Mouse (Mus musculus): ENCODE data around the gene Kif1bp. TPM values are rescaled to one million over a fixed set of nuclear protein-coding genes. Genes with fewer than 3 reads are reported as not detected.
"Not testable (repeated sequence)": the region's sequence is repeated elsewhere in the genome, so short reads cannot be mapped to it uniquely, and the experiment has no call there.

Gene Kif1bp
- 10 to 100 TPM; 10.3 to 50.0 (median 30.8) TPM for total RNA-seq (2018; cell fraction: chromatin; rRNA removed)
- total RNA-seq (2018; cell fraction: cytosol; rRNA removed), result 10 to 100 TPM; 20.0 to 34.5 (median 29.5) TPM
- total RNA-seq (2018; cell fraction: nucleus; rRNA removed), result 10 to 100 TPM; 13.1 to 38.8 (median 23.5) TPM
- polyA plus RNA-seq (2018), result 28.5 to 32.9 TPM (median 28.8 TPM) in 3 replicates

GRCm38 (mm10) chr10:62578338-62579100 is at the start of gene Kif1bp:
Gene Kif1bp (minus strand): TSS chr10:62578457.
- H3K36me3 ChIP-seq (ENCODE audit: inconsistent target), result peaks cover 40% of the 10 kb centered on the region
- peaks cover 31% of the 10 kb centered on the region for H3K79me2 ChIP-seq (ENCODE audit: inconsistent target)
- H3K4me3 ChIP-seq (ENCODE audit: inconsistent target), result peak within 1 kb of the TSS; percentile 75
- H3K27ac ChIP-seq, result no peak within 1 kb of the TSS
- 6% methylated on average over 33 of the region's 33 CpGs for WGBS (ENCODE audit: missing documents)

- no peaks in the 10 kb centered on the region for H3K36me3 ChIP-seq (ENCODE audit: inconsistent target)
- H3K4me3 ChIP-seq (ENCODE audit: inconsistent target), result no peak overlapping the region
- WGBS (ENCODE audit: missing documents), result 96% methylated on average over 3 of the region's 3 CpGs
- peaks cover 25% of the 10 kb centered on the region for H3K79me2 ChIP-seq (ENCODE audit: inconsistent target)
- no peak overlapping the region for H3K27ac ChIP-seq
These were observed 25.9 kb upstream of the Kif1bp start for GRCm38 (mm10) chr10:62604161-62604560.

- Histone ChIP-seq H3K79me2 (ENCODE audit: inconsistent target) (peaks cover 33% of the 10 kb centered on the region), H3K4me3 (ENCODE audit: inconsistent target) (peak overlapping the region; percentile 88; the same call in 1 of the 2 replicates), H3K27ac (no peak overlapping the region), H3K36me3 (ENCODE audit: inconsistent target) (no peaks in the 10 kb centered on the region; the same call in 1 of the 2 replicates)
- WGBS (ENCODE audit: missing documents), result 81% methylated on average over 12 of the region's 12 CpGs
These were observed 25.2 kb upstream of the Kif1bp start for GRCm38 (mm10) chr10:62603233-62604030.

GRCm38 (mm10) chr10:62602177-62603040 is 24.2 kb upstream of the Kif1bp start, which contains the start of gene Ddx21:
Gene Ddx21 (minus strand): TSS chr10:62602281.
- Histone ChIP-seq H3K4me3 (ENCODE audit: inconsistent target) (peak within 1 kb of the TSS; percentile 88), H3K27ac (peak within 1 kb of the TSS; percentile 48), H3K36me3 (ENCODE audit: inconsistent target) (peaks cover 7% of the 10 kb centered on the region; the same call in 1 of the 2 replicates), H3K79me2 (ENCODE audit: inconsistent target) (peaks cover 43% of the 10 kb centered on the region)
- 1% methylated on average over 53 of the region's 53 CpGs for WGBS (ENCODE audit: missing documents)

- H3K4me3 ChIP-seq (ENCODE audit: inconsistent target), result peak overlapping the region; percentile 88
- 1% methylated on average over 21 of the region's 23 CpGs for WGBS (ENCODE audit: missing documents)
- H3K79me2 ChIP-seq (ENCODE audit: inconsistent target), result peaks cover 49% of the 10 kb centered on the region
- peaks cover 10% of the 10 kb centered on the region; the same call in 1 of the 2 replicates for H3K36me3 ChIP-seq (ENCODE audit: inconsistent target)
- H3K27ac ChIP-seq, result peak overlapping the region; percentile 48
These were observed 23.5 kb upstream of the Kif1bp start for GRCm38 (mm10) chr10:62601833-62602176.

GRCm38 (mm10) chr10:62601053-62601791 is 23.0 kb upstream of the Kif1bp start:
- H3K79me2 ChIP-seq (ENCODE audit: inconsistent target), result peaks cover 55% of the 10 kb centered on the region
- peak overlapping the region; percentile 48 for H3K27ac ChIP-seq
- H3K4me3 ChIP-seq (ENCODE audit: inconsistent target), result peak overlapping the region; percentile 88
- H3K36me3 ChIP-seq (ENCODE audit: inconsistent target), result peaks cover 10% of the 10 kb centered on the region; the same call in 1 of the 2 replicates
- WGBS (ENCODE audit: missing documents), result 11% methylated on average over 20 of the region's 20 CpGs

GRCm38 (mm10) chr10:62600056-62600455 is 21.8 kb upstream of the Kif1bp start:
- H3K36me3 ChIP-seq (ENCODE audit: inconsistent target), result peaks cover 11% of the 10 kb centered on the region; the same call in 1 of the 2 replicates
- WGBS (ENCODE audit: missing documents), result 66% methylated on average over 6 of the region's 6 CpGs
- peak overlapping the region; percentile 19; the same call in 1 of the 2 replicates for H3K27ac ChIP-seq
- H3K79me2 ChIP-seq (ENCODE audit: inconsistent target), result peaks cover 66% of the 10 kb centered on the region
- H3K4me3 ChIP-seq (ENCODE audit: inconsistent target), result no peak overlapping the region

- WGBS (ENCODE audit: missing documents), result 87% methylated on average over 3 of the region's 3 CpGs
- not testable (repeated sequence) for H3K4me3 ChIP-seq (ENCODE audit: inconsistent target); H3K27ac ChIP-seq
- peaks cover 16% of the 10 kb centered on the region; the same call in 1 of the 2 replicates for H3K36me3 ChIP-seq (ENCODE audit: inconsistent target)
- peaks cover 74% of the 10 kb centered on the region for H3K79me2 ChIP-seq (ENCODE audit: inconsistent target)
These were observed 21.1 kb upstream of the Kif1bp start for GRCm38 (mm10) chr10:62599311-62599710.

GRCm38 (mm10) chr10:62592496-62592895 is 14.2 kb upstream of the Kif1bp start:
- no peak overlapping the region for H3K27ac ChIP-seq
- peaks cover 43% of the 10 kb centered on the region for H3K79me2 ChIP-seq (ENCODE audit: inconsistent target)
- H3K36me3 ChIP-seq (ENCODE audit: inconsistent target), result peaks cover 61% of the 10 kb centered on the region
- 91% methylated on average over 6 of the region's 7 CpGs for WGBS (ENCODE audit: missing documents)
- no peak overlapping the region for H3K4me3 ChIP-seq (ENCODE audit: inconsistent target)

GRCm38 (mm10) chr10:62590200-62590599 is 11.9 kb upstream of the Kif1bp start:
- peaks cover 77% of the 10 kb centered on the region for H3K36me3 ChIP-seq (ENCODE audit: inconsistent target)
- H3K79me2 ChIP-seq (ENCODE audit: inconsistent target), result peaks cover 20% of the 10 kb centered on the region
- H3K4me3 ChIP-seq (ENCODE audit: inconsistent target), result no peak overlapping the region
- WGBS (ENCODE audit: missing documents), result 18% methylated on average over 6 of the region's 6 CpGs
- H3K27ac ChIP-seq, result no peak overlapping the region

- 94% methylated on average over 4 of the region's 4 CpGs for whole genome bisulfite sequencing (ENCODE audit: missing documents)
- no peak overlapping the region for H3K27ac ChIP-seq
- peaks cover 4% of the 10 kb centered on the region for H3K79me2 ChIP-seq (ENCODE audit: inconsistent target)
- no peak overlapping the region for H3K4me3 ChIP-seq (ENCODE audit: inconsistent target)
- peaks cover 82% of the 10 kb centered on the region for H3K36me3 ChIP-seq (ENCODE audit: inconsistent target)
These were observed 10.4 kb upstream of the Kif1bp start for GRCm38 (mm10) chr10:62588616-62589015.

GRCm38 (mm10) chr10:62583245-62583644 is 5.0 kb upstream of the Kif1bp start:
- WGBS (ENCODE audit: missing documents), result 93% methylated on average over 1 of the region's 1 CpGs
- Histone ChIP-seq H3K36me3 (ENCODE audit: inconsistent target) (peaks cover 72% of the 10 kb centered on the region), H3K4me3 (ENCODE audit: inconsistent target) (no peak overlapping the region), H3K27ac (no peak overlapping the region), H3K79me2 (ENCODE audit: inconsistent target) (no peaks in the 10 kb centered on the region)

- Histone ChIP-seq H3K36me3 (ENCODE audit: inconsistent target) (peaks cover 67% of the 10 kb centered on the region), H3K4me3 (ENCODE audit: inconsistent target) (no peak overlapping the region), H3K27ac (no peak overlapping the region), H3K79me2 (ENCODE audit: inconsistent target) (peaks cover 2% of the 10 kb centered on the region)
- WGBS (ENCODE audit: missing documents), result 88% methylated on average over 7 of the region's 7 CpGs
These were observed 4.4 kb upstream of the Kif1bp start for GRCm38 (mm10) chr10:62582701-62583100.
